Mouse (Mus musculus) testis, postnatal 14 days (tissue): Measurements from ENCODE around the gene Adra1d.

Source experiments
- DNase-seq: peaks from one replicate; pipeline ENCODE4 v3.0.0; 2021; ENCODE audit warnings: low spot score

The Adra1d gene

GRCm38 (mm10) chr2:131561891-131562585, at the start of gene Adra1d:
Gene Adra1d, minus strand, starts transcription at chr2:131562283.
- no peak for DNase-seq

- DNase-seq = no peak
Observed at GRCm38 (mm10) chr2:131601881-131602280, 39.8 kb upstream of the Adra1d start.

GRCm38 (mm10) chr2:131594871-131595270, 32.8 kb upstream of the Adra1d start:
- DNase-seq = no peak

GRCm38 (mm10) chr2:131587521-131587920, 25.4 kb upstream of the Adra1d start:
- no peak for DNase-seq

- DNase-seq = no peak
Observed at GRCm38 (mm10) chr2:131581506-131581905, 19.4 kb upstream of the Adra1d start.

GRCm38 (mm10) chr2:131562586-131563122, 571 bp upstream of the Adra1d start:
- DNase-seq = peak; percentile 35

- no peak for DNase-seq
Observed at GRCm38 (mm10) chr2:131561344-131561870, 676 bp downstream of the Adra1d start.

- no peak for DNase-seq
Observed at GRCm38 (mm10) chr2:131560205-131560919, 1.7 kb downstream of the Adra1d start.

- DNase-seq = no peak
Observed at GRCm38 (mm10) chr2:131557896-131558295, 4.2 kb downstream of the Adra1d start.

- DNase-seq = no peak
Observed at GRCm38 (mm10) chr2:131552736-131553400, 9.2 kb downstream of the Adra1d start.

- DNase-seq = no peak
Observed at GRCm38 (mm10) chr2:131551701-131552620, 10.1 kb downstream of the Adra1d start.

GRCm38 (mm10) chr2:131550906-131551305, 11.2 kb downstream of the Adra1d start:
- no peak for DNase-seq

- DNase-seq = no peak
Observed at GRCm38 (mm10) chr2:131550474-131550873, 11.6 kb downstream of the Adra1d start.

GRCm38 (mm10) chr2:131549090-131549489, 13.0 kb downstream of the Adra1d start:
- no peak for DNase-seq

GRCm38 (mm10) chr2:131548330-131548729, 13.8 kb downstream of the Adra1d start:
- DNase-seq = no peak

GRCm38 (mm10) chr2:131546745-131547408, 15.2 kb downstream of the Adra1d start:
- no peak for DNase-seq

- DNase-seq = no peak
Observed at GRCm38 (mm10) chr2:131546308-131546700, 15.8 kb downstream of the Adra1d start.

GRCm38 (mm10) chr2:131545386-131546307, 16.4 kb downstream of the Adra1d start:
- peak; percentile 49 for DNase-seq

- DNase-seq = no peak
Observed at GRCm38 (mm10) chr2:131542531-131542930, 19.6 kb downstream of the Adra1d start.

- no peak for DNase-seq
Observed at GRCm38 (mm10) chr2:131541686-131542085, 20.4 kb downstream of the Adra1d start.
